Mouse (Mus musculus) adrenal gland, adult (tissue): ENCODE measurements around the gene Htra3.

Experiments used
- DNase-seq, 2 experiments: peaks; one replicate each; pipeline ENCODE4 v3.0.0; 2022 to 2023; ENCODE audit warnings: low spot score in 1 of 2; ENCODE audit not compliant: inconsistent age in 2 of 2

Gene Htra3

GRCm38 (mm10) chr5:35701042-35701441, 21.5 kb upstream of the Htra3 start:
- peak; percentile 76 to 93 for DNase-seq

GRCm38 (mm10) chr5:35695815-35696214, 16.2 kb upstream of the Htra3 start:
- DNase-seq: peak; percentile 52 to 79

GRCm38 (mm10) chr5:35693638-35694037, 14.1 kb upstream of the Htra3 start:
- no peak for DNase-seq

GRCm38 (mm10) chr5:35691246-35691645, 11.7 kb upstream of the Htra3 start:
- DNase-seq: no peak

- peak; percentile 86 to 93 for DNase-seq
Observed at GRCm38 (mm10) chr5:35690485-35691165, 11.0 kb upstream of the Htra3 start.

- peak; percentile 68 to 85 for DNase-seq
Observed at GRCm38 (mm10) chr5:35689374-35689773, 9.8 kb upstream of the Htra3 start.

- DNase-seq: peak in 1 of 2 experiments; percentile 70
Observed at GRCm38 (mm10) chr5:35688851-35689250, 9.3 kb upstream of the Htra3 start.

GRCm38 (mm10) chr5:35687098-35687497, 7.5 kb upstream of the Htra3 start:
- DNase-seq: no peak

- DNase-seq: no peak
Observed at GRCm38 (mm10) chr5:35686336-35686735, 6.8 kb upstream of the Htra3 start.

- DNase-seq: no peak
Observed at GRCm38 (mm10) chr5:35685079-35685478, 5.5 kb upstream of the Htra3 start.

- peak; percentile 71 to 87 for DNase-seq
Observed at GRCm38 (mm10) chr5:35680958-35681357, 1.4 kb upstream of the Htra3 start.

GRCm38 (mm10) chr5:35676964-35677363, 2.6 kb downstream of the Htra3 start:
- DNase-seq: no peak

GRCm38 (mm10) chr5:35674081-35674555, 5.5 kb downstream of the Htra3 start:
- peak; percentile 80 to 93 for DNase-seq

GRCm38 (mm10) chr5:35673086-35673485, 6.5 kb downstream of the Htra3 start:
- DNase-seq: peak; percentile 95 to 97

GRCm38 (mm10) chr5:35672581-35672980, 7.0 kb downstream of the Htra3 start:
- no peak for DNase-seq

GRCm38 (mm10) chr5:35671474-35671891, 8.1 kb downstream of the Htra3 start:
- DNase-seq: peak; percentile 59 to 75

GRCm38 (mm10) chr5:35670412-35670801, 9.2 kb downstream of the Htra3 start:
- DNase-seq: peak; percentile 43 to 75

GRCm38 (mm10) chr5:35669747-35670411, 9.7 kb downstream of the Htra3 start:
- DNase-seq: no peak

- DNase-seq: no peak
Observed at GRCm38 (mm10) chr5:35666152-35666551, 13.4 kb downstream of the Htra3 start.

- DNase-seq: no peak
Observed at GRCm38 (mm10) chr5:35662021-35662545, 17.5 kb downstream of the Htra3 start.

- no peak for DNase-seq
Observed at GRCm38 (mm10) chr5:35661210-35661609, 18.4 kb downstream of the Htra3 start.

GRCm38 (mm10) chr5:35659503-35659902, 20.1 kb downstream of the Htra3 start:
- DNase-seq: no peak
